Mouse (Mus musculus): ENCODE data around the gene Cd7. TPM values are rescaled to one million over a fixed set of nuclear protein-coding genes. Genes with fewer than 3 reads are reported as not detected.
"Not testable (repeated sequence)": the region's sequence is repeated elsewhere in the genome, so short reads cannot be mapped to it uniquely, and the experiment has no call there.

Gene Cd7
- polyA plus RNA-seq, 1 experiment from 2014 or later, result 0.51 TPM

DNA sequence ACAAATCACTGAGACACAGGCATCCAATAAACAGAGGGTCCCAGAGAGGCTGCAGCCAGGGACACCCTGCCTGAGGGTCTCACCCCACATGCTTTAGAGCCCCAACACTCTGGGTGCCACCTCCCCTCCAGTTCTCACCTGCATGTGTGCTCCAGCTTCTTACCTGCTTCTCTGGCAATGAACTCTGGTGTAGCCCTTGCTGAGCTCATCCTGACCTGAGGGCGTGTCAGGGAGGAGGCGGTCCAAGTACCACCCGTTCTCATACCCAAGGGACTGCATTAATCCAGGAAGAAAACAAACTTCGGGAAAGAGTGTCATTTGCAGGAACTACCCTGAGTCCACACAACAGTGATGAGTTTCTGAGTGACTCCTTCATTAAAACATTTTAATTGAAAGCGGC is 24.2 kb upstream of the Cd7 start, which contains the start of gene Sectm1b:
Gene Sectm1b (minus strand): TSS at position 191 of the 400 bp plus-strand sequence.
- H3K4me2 ChIP-seq (replicated peaks; ENCODE audit: low read depth), result no peak within 1 kb of the TSS; the same call in 1 of the 2 replicates
- no peaks in the 10 kb centered on the region for H3K9me3 ChIP-seq (ENCODE audit: control insufficient read depth, low read length)

GRCm38 (mm10) chr11:121061615-121062014 is 22.4 kb upstream of the Cd7 start:
- WGBS, result 23% methylated on average over 8 of the region's 8 CpGs

More for the DNA sequence above, 24.2 kb upstream of the Cd7 start, which contains the start of gene Sectm1b:
- Histone ChIP-seq H3K4me3 (ENCODE audit: low read depth, low read length) (no peak within 1 kb of the TSS), H3K27ac (replicated peaks) (no peak within 1 kb of the TSS), H3K36me3 (ENCODE audit: control insufficient read depth, insufficient read depth, low read length) (no peaks in the 10 kb centered on the region), H3K9ac (ENCODE audit: low read length) (no peak within 1 kb of the TSS), H3K27me3 (ENCODE audit: control insufficient read depth, insufficient read depth, low read length) (no peaks in the 10 kb centered on the region), H3K4me1 (replicated peaks; ENCODE audit: control insufficient read depth, insufficient read depth) (no peaks in the 10 kb centered on the region; the same call in 1 of the 2 replicates)
- DNase-seq (ENCODE audit: low spot score), result peak; percentile 56
- ATAC-seq (ENCODE audit: low FRiP score, low TSS enrichment), result peak; percentile 53
- 53% methylated on average over 5 of the region's 5 CpGs for WGBS
- TF ChIP-seq EP300 (optimal IDR thresholded peaks at IDR 0.05) (no peak), CTCF (IDR thresholded peaks at IDR 0.05; ENCODE audit: low read depth) (no peak)

GRCm38 (mm10) chr11:121060401-121061067 is 21.3 kb upstream of the Cd7 start:
- H3K27me3 ChIP-seq (ENCODE audit: control insufficient read depth, insufficient read depth, low read length); H3K36me3 ChIP-seq (ENCODE audit: control insufficient read depth, insufficient read depth, low read length); H3K4me2 ChIP-seq (replicated peaks; ENCODE audit: low read depth); DNase-seq (ENCODE audit: low spot score); H3K4me1 ChIP-seq (replicated peaks; ENCODE audit: control insufficient read depth, insufficient read depth); H3K9me3 ChIP-seq (ENCODE audit: control insufficient read depth, low read length); ATAC-seq (ENCODE audit: low FRiP score, low TSS enrichment); H3K27ac ChIP-seq (replicated peaks); H3K4me3 ChIP-seq (ENCODE audit: low read depth, low read length); H3K9ac ChIP-seq (ENCODE audit: low read length): not testable (repeated sequence)
- WGBS, result 92% methylated on average over 6 of the region's 6 CpGs

More at GRCm38 (mm10) chr11:121061615-121062014, 22.4 kb upstream of the Cd7 start:
- no peaks in the 10 kb centered on the region for H3K36me3 ChIP-seq (ENCODE audit: control insufficient read depth, insufficient read depth, low read length)
- peak overlapping the region; percentile 67; the same call in 1 of the 2 replicates for H3K27ac ChIP-seq (replicated peaks)
- ATAC-seq (ENCODE audit: low FRiP score, low TSS enrichment), result 0 out of 2 replicates have a peak, but pooled peaks have one; percentile 19
- H3K4me2 ChIP-seq (replicated peaks; ENCODE audit: low read depth), result no peak overlapping the region
- no peak overlapping the region for H3K4me3 ChIP-seq (ENCODE audit: low read depth, low read length)
- no peaks in the 10 kb centered on the region for H3K9me3 ChIP-seq (ENCODE audit: control insufficient read depth, low read length)
- no peaks in the 10 kb centered on the region for H3K27me3 ChIP-seq (ENCODE audit: control insufficient read depth, insufficient read depth, low read length)
- H3K9ac ChIP-seq (ENCODE audit: low read length), result no peak overlapping the region
- DNase-seq (ENCODE audit: low spot score), result no peak
- H3K4me1 ChIP-seq (replicated peaks; ENCODE audit: control insufficient read depth, insufficient read depth), result no peaks in the 10 kb centered on the region; the same call in 1 of the 2 replicates
- TF ChIP-seq CTCF (IDR thresholded peaks at IDR 0.05; ENCODE audit: low read depth) (no peak), EP300 (optimal IDR thresholded peaks at IDR 0.05) (no peak)

GRCm38 (mm10) chr11:121059471-121059870 is 20.3 kb upstream of the Cd7 start:
- Histone ChIP-seq H3K9ac (ENCODE audit: low read length) (no peak overlapping the region), H3K36me3 (ENCODE audit: control insufficient read depth, insufficient read depth, low read length) (no peaks in the 10 kb centered on the region), H3K27ac (replicated peaks) (no peak overlapping the region), H3K4me1 (replicated peaks; ENCODE audit: control insufficient read depth, insufficient read depth) (no peaks in the 10 kb centered on the region; the same call in 1 of the 2 replicates), H3K27me3 (ENCODE audit: control insufficient read depth, insufficient read depth, low read length) (no peaks in the 10 kb centered on the region), H3K4me3 (ENCODE audit: low read depth, low read length) (no peak overlapping the region), H3K9me3 (ENCODE audit: control insufficient read depth, low read length) (no peaks in the 10 kb centered on the region), H3K4me2 (replicated peaks; ENCODE audit: low read depth) (no peak overlapping the region)
- WGBS, result 78% methylated on average over 4 of the region's 4 CpGs
- DNase-seq (ENCODE audit: low spot score), result no peak
- TF ChIP-seq CTCF (IDR thresholded peaks at IDR 0.05; ENCODE audit: low read depth), result no peak
- TF ChIP-seq EP300 (optimal IDR thresholded peaks at IDR 0.05), result no peak
- no peak for ATAC-seq (ENCODE audit: low FRiP score, low TSS enrichment)

- ATAC-seq (ENCODE audit: low FRiP score, low TSS enrichment) (no peak), DNase-seq (ENCODE audit: low spot score) (no peak)
- H3K4me3 ChIP-seq (ENCODE audit: low read depth, low read length), result no peak overlapping the region
- no peaks in the 10 kb centered on the region; the same call in 1 of the 2 replicates for H3K4me1 ChIP-seq (replicated peaks; ENCODE audit: control insufficient read depth, insufficient read depth)
- no peaks in the 10 kb centered on the region for H3K36me3 ChIP-seq (ENCODE audit: control insufficient read depth, insufficient read depth, low read length)
- TF ChIP-seq CTCF (IDR thresholded peaks at IDR 0.05; ENCODE audit: low read depth) (no peak), EP300 (optimal IDR thresholded peaks at IDR 0.05) (no peak)
- 87% methylated on average over 4 of the region's 4 CpGs for WGBS
- H3K4me2 ChIP-seq (replicated peaks; ENCODE audit: low read depth), result no peak overlapping the region
- H3K9me3 ChIP-seq (ENCODE audit: control insufficient read depth, low read length), result no peaks in the 10 kb centered on the region
- no peaks in the 10 kb centered on the region for H3K27me3 ChIP-seq (ENCODE audit: control insufficient read depth, insufficient read depth, low read length)
- no peak overlapping the region for H3K27ac ChIP-seq (replicated peaks)
- no peak overlapping the region for H3K9ac ChIP-seq (ENCODE audit: low read length)
These were observed 19.7 kb upstream of the Cd7 start for GRCm38 (mm10) chr11:121058956-121059355.

GRCm38 (mm10) chr11:121058122-121058521 is 18.9 kb upstream of the Cd7 start:
- peak; percentile 64 for ATAC-seq (ENCODE audit: low FRiP score, low TSS enrichment)

More at GRCm38 (mm10) chr11:121058122-121058521, 18.9 kb upstream of the Cd7 start:
- Histone ChIP-seq H3K4me3 (ENCODE audit: low read depth, low read length) (no peak overlapping the region), H3K9ac (ENCODE audit: low read length) (no peak overlapping the region), H3K4me1 (replicated peaks; ENCODE audit: control insufficient read depth, insufficient read depth) (no peaks in the 10 kb centered on the region; the same call in 1 of the 2 replicates), H3K4me2 (replicated peaks; ENCODE audit: low read depth) (no peak overlapping the region), H3K27ac (replicated peaks) (peak overlapping the region; percentile 53), H3K27me3 (ENCODE audit: control insufficient read depth, insufficient read depth, low read length) (no peaks in the 10 kb centered on the region), H3K36me3 (ENCODE audit: control insufficient read depth, insufficient read depth, low read length) (no peaks in the 10 kb centered on the region), H3K9me3 (ENCODE audit: control insufficient read depth, low read length) (no peaks in the 10 kb centered on the region)
- DNase-seq (ENCODE audit: low spot score), result peak; percentile 54
- no peak for TF ChIP-seq CTCF (IDR thresholded peaks at IDR 0.05; ENCODE audit: low read depth)
- TF ChIP-seq EP300 (optimal IDR thresholded peaks at IDR 0.05), result no peak
- WGBS, result 55% methylated on average over 5 of the region's 5 CpGs
